In genomic region chr13:56774304-56774703, GRCm38 (mm10) we compare ENCODE assay signal across 11 mouse cellular contexts. TPM values are rescaled to one million over a fixed set of nuclear protein-coding genes. Genes with fewer than 3 reads are reported as not detected.
A peak's percentile ranks its signal among the peaks of the same experiment; 100 is the strongest.
DNase-seq lines count a peak whose midpoint lies in the region; ATAC-seq lines count a peak whose summit lies in the region.
"Had no signal": no experiment of that assay in that cellular context is flagged by ENCODE, and none has a peak within 500 bp of the region (broad histone marks: within the 10 kb centered on the region; RNA-seq: fewer than 3 reads in every experiment).

No protein-coding gene starts in this region.

- peaks cover 39% of the 10 kb centered on the region for H3K4me1 ChIP-seq in forebrain, embryonic 12.5 days
- H3K4me1 ChIP-seq in neural tube, embryonic 15.5 days = peaks cover 27% of the 10 kb centered on the region

- H3K27ac ChIP-seq in forebrain, embryonic 12.5 days = peak overlapping the region; percentile 86
- H3K27ac ChIP-seq in neural tube, embryonic 15.5 days (replicated peaks) = peak overlapping the region; percentile 48
- H3K27ac ChIP-seq: embryonic facial prominence, embryonic 13.5 days; kidney, embryonic 15.5 days; lung, embryonic 15.5 days had no signal

- H3K9ac ChIP-seq in forebrain, embryonic 12.5 days = no peak overlapping the region
- no peak overlapping the region for H3K9ac ChIP-seq in neural tube, embryonic 15.5 days (replicated peaks)
- H3K9ac ChIP-seq: embryonic facial prominence, embryonic 13.5 days; kidney, embryonic 15.5 days; lung, embryonic 15.5 days had no signal

- peak; percentile 25 for DNase-seq in embryo, embryonic 10 days (ENCODE audit: low spot score)
- no peak for DNase-seq in embryo, embryonic 9.5 days (ENCODE audit: extremely low spot score)
- DNase-seq in induced T-regulatory cell, adult 2 months (ENCODE audit: low read depth) = peak; percentile 48
- DNase-seq in adrenal gland, postnatal 10 days = no peak
- DNase-seq in heart, postnatal 4 days = no peak
- DNase-seq in left cerebral cortex, postnatal 4 days = no peak

- 13% methylated on average over 5 of the region's 5 CpGs for WGBS in forebrain, embryonic 12.5 days
- 9% methylated on average over 5 of the region's 5 CpGs for WGBS in neural tube, embryonic 15.5 days

- 0 out of 2 replicates have a peak, but pooled peaks cover 3% of the 10 kb centered on the region for H3K27me3 ChIP-seq in forebrain, embryonic 12.5 days
- no peaks in the 10 kb centered on the region for H3K27me3 ChIP-seq in neural tube, embryonic 15.5 days (replicated peaks)
- H3K27me3 ChIP-seq: embryonic facial prominence, embryonic 13.5 days; kidney, embryonic 15.5 days; lung, embryonic 15.5 days had no signal

- intact Hi-C loops in left cerebral cortex, postnatal 4 days (cut with DNase I) = no loop called here

- H3K9me3 ChIP-seq in forebrain, embryonic 12.5 days = no peaks in the 10 kb centered on the region
- H3K9me3 ChIP-seq in neural tube, embryonic 15.5 days (replicated peaks) = no peaks in the 10 kb centered on the region
- H3K9me3 ChIP-seq: embryonic facial prominence, embryonic 13.5 days; kidney, embryonic 15.5 days; lung, embryonic 15.5 days had no signal

- ATAC-seq in forebrain, embryonic 12.5 days (ENCODE audit: low FRiP score) = peak; percentile 81
- ATAC-seq in neural tube, embryonic 15.5 days (ENCODE audit: low FRiP score) = peak; percentile 70; the same call in 1 of the 2 replicates

- no peaks in the 10 kb centered on the region for H3K36me3 ChIP-seq in forebrain, embryonic 12.5 days (replicated peaks)
- no peaks in the 10 kb centered on the region for H3K36me3 ChIP-seq in neural tube, embryonic 15.5 days
- H3K36me3 ChIP-seq: embryonic facial prominence, embryonic 13.5 days; kidney, embryonic 15.5 days; lung, embryonic 15.5 days had no signal

- H3K4me2 ChIP-seq in forebrain, embryonic 12.5 days = peak overlapping the region; percentile 27
- H3K4me2 ChIP-seq in neural tube, embryonic 15.5 days = no peak overlapping the region
- H3K4me2 ChIP-seq: embryonic facial prominence, embryonic 13.5 days; kidney, embryonic 15.5 days; lung, embryonic 15.5 days had no signal

- no peak overlapping the region for H3K4me3 ChIP-seq in forebrain, embryonic 12.5 days (replicated peaks)
- no peak overlapping the region for H3K4me3 ChIP-seq in neural tube, embryonic 15.5 days (replicated peaks)
- H3K4me3 ChIP-seq: embryonic facial prominence, embryonic 13.5 days; kidney, embryonic 15.5 days; lung, embryonic 15.5 days had no signal

RNA-seq across cellular contexts. Expression of gene Gm45623, which starts 20.7 kb away (rescaled TPM):
- 0.22 and 0.38 TPM in 2 replicates for polyA plus RNA-seq in forebrain, embryonic 12.5 days (2016; fragmentation: Nextera tagmentation; extraction: Ambion mirVana)
- 2.1 and 2.7 TPM in 2 replicates for polyA plus RNA-seq in neural tube, embryonic 15.5 days (2015; fragmentation: Nextera tagmentation; extraction: Ambion mirVana)
- under 1 TPM in 1 of 2 experiments, not detected in 1; 0.24 TPM for total RNA-seq in adrenal gland, postnatal 10 days (2021)
- total RNA-seq in heart, postnatal 4 days (2021) = under 1 TPM in 1 of 2 experiments, not detected in 1; 0.19 TPM
- 1 to 10 TPM; 2.4 to 2.9 TPM for total RNA-seq in left cerebral cortex, postnatal 4 days (2021)
- polyA plus RNA-seq: kidney, embryonic 15.5 days had no signal

Comparison
In these comparisons a context has a peak if more than half of its experiments do, and no peak if none do; other contexts are left out.
1. DNase-seq: peak in embryo, embryonic 10 days (single experiment) and induced T-regulatory cell, adult 2 months (single experiment); none in embryo, embryonic 9.5 days (single experiment), adrenal gland, postnatal 10 days (single experiment), heart, postnatal 4 days (single experiment) and left cerebral cortex, postnatal 4 days (single experiment).